In the genomic region with DNA sequence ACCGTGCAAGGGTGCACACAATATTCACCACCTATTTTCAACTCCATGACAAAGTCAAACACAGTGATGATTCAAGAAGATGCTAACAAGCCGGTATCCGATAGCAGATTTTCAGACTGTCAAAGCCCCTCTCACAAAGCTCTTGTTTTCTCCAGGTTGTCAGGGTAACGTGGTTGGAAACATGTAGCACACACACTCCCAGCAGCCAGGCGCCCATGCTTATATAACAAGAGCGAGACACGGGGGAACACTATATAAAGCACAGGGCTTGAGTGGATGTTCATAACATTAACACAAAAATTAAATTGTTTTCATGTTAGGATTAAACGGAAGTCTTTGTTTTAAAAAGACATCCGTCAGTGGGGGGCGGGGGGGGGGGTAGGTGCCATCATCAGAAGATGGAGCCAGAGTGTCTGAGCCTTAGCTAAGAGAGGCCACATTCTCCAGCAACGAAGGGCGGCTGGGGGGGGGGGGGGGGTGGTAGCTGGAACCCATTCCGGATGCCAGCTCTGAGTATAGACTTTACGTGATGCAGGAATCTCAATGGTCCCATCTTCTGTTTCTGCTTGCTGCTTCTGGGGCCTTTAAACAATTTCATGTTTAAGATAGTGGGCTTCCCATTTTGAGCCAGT, we compare ENCODE assay signal across 12 mouse cellular contexts.
DNase-seq lines count a peak whose midpoint lies in the region; ATAC-seq lines count a peak whose summit lies in the region.
"Had no signal": no experiment of that assay in that cellular context is flagged by ENCODE, and none has a peak within 500 bp of the region (broad histone marks: within the 10 kb centered on the region; RNA-seq: fewer than 3 reads in every experiment).

No protein-coding gene starts in this region.

- no peaks in the 10 kb centered on the region for H3K27me3 ChIP-seq in kidney, embryonic 15.5 days

- H3K4me1 ChIP-seq in kidney, embryonic 15.5 days = peaks cover 15% of the 10 kb centered on the region; the same call in 1 of the 2 replicates

- intact Hi-C loops in left cerebral cortex, postnatal 4 days (cut with DNase I) = no loop called here

- no peaks in the 10 kb centered on the region for H3K9me3 ChIP-seq in kidney, embryonic 15.5 days (replicated peaks)

- no peak overlapping the region for H3K9ac ChIP-seq in kidney, embryonic 15.5 days

- no peak overlapping the region for H3K27ac ChIP-seq in kidney, embryonic 15.5 days

- H3K4me3 ChIP-seq in kidney, embryonic 15.5 days (replicated peaks) = no peak overlapping the region

- no peaks in the 10 kb centered on the region for H3K36me3 ChIP-seq in kidney, embryonic 15.5 days

- H3K4me2 ChIP-seq in kidney, embryonic 15.5 days = no peak overlapping the region

- WGBS in kidney, embryonic 15.5 days = 85% methylated on average over 14 of the region's 14 CpGs

- no peak for ATAC-seq in kidney, embryonic 15.5 days (replicated peaks; ENCODE audit: low FRiP score)

- peak; percentile 17 for DNase-seq in embryo, embryonic 10 days (ENCODE audit: low spot score)
- DNase-seq in embryo, embryonic 9.5 days (ENCODE audit: extremely low spot score) = no peak
- DNase-seq in left cerebral cortex, adult 11 months (ENCODE audit: low spot score) = peak; percentile 39
- DNase-seq in left cerebral cortex, postnatal 4 days = no peak
- DNase-seq in frontal cortex, postnatal 14 days (ENCODE audit: low spot score in 2 of 2) = peak; percentile 44 to 49
- peak; percentile 28 for DNase-seq in lung, postnatal 14 days
- DNase-seq in heart, adult 11 months = no peak
- DNase-seq: cerebellum, postnatal 36 days; heart, adult 18-20 months; heart, postnatal 36 days; kidney, adult 9 months had no signal

Comparison
In these comparisons a context has a peak if more than half of its experiments do, and no peak if none do; other contexts are left out.
1. DNase-seq: peak in embryo, embryonic 10 days (single experiment), left cerebral cortex, adult 11 months (single experiment), frontal cortex, postnatal 14 days (2 of 2) and lung, postnatal 14 days (single experiment); none in embryo, embryonic 9.5 days (single experiment), left cerebral cortex, postnatal 4 days (single experiment) and heart, adult 11 months (single experiment).